Mouse (Mus musculus): ENCODE measurements around the gene Comt. TPM values are rescaled to one million over a fixed set of nuclear protein-coding genes. Genes with fewer than 3 reads are reported as not detected.

Comt gene
- total and polyA plus RNA-seq, 3 experiments = 139 to 208 (median 150) TPM

DNA sequence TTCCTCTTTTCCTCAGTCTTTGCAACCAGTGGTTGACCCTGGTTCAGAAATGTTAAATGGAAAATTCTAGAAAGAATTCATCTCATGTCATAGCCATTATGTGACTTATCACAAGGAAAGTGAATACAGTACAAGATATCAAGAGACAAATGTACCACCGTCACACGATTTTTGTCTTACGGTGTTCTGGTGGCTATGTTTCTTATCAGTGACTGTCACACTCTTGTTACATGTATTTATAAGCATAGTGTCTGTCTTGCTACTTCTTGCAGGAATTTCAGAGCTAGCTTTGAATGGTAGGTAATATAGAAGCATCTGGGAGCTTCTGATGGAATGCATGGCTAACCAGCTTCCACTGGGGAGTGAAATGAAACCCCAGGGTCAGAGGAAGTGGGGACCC lies 56.5 kb downstream of the Comt start:
- WGBS = 62% methylated on average over 3 of the region's 3 CpGs

DNA sequence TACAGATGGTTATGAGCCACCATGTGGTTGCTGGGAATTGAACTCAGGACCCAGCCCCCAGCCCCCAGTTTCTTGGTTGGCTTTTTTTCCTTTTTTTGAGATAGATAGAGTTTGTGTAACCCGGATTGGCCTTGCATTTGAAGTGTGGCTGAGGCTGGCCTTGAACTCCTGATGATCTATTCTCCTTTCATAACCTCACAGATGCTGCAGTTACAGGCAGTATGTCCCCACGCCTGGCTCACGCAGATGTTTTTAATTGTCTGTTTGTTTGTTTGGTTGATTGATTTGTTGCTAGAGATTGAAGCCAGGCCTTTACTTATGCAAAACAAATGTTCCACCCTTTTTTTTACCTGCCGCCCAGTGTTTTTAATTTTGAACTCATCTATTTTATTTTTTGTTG lies 59.8 kb downstream of the Comt start:
- DNase-seq = no peak
- no peaks in the 10 kb centered on the region for H3K79me2 ChIP-seq (replicated peaks; ENCODE audit: control insufficient read depth, insufficient read depth, low read length)
- no peaks in the 10 kb centered on the region for H3K36me3 ChIP-seq (ENCODE audit: control insufficient read depth, insufficient read depth, low read length)
- H3K27me3 ChIP-seq (ENCODE audit: control insufficient read depth, insufficient read depth, low read length) = no peaks in the 10 kb centered on the region
- H3K27ac ChIP-seq = no peak overlapping the region
- 90% methylated on average over 4 of the region's 4 CpGs for WGBS
- no peak overlapping the region for H3K4me3 ChIP-seq
- no peaks in the 10 kb centered on the region for H3K4me1 ChIP-seq (ENCODE audit: control insufficient read depth, insufficient read depth, low read length)
- TF ChIP-seq EP300 (IDR thresholded peaks at IDR 0.05; ENCODE audit: insufficient read depth, low read depth, low read length) (no peak), CTCF (IDR thresholded peaks at IDR 0.05) (no peak), POLR2A (IDR thresholded peaks at IDR 0.05; ENCODE audit: insufficient read depth, low read depth, low read length) (no peak)
- intact Hi-C loops (cut with DNase I) = no loop called here
- no peak overlapping the region for H3K9ac ChIP-seq (ENCODE audit: low read depth, low read length)

More for the DNA sequence above, 56.5 kb downstream of the Comt start:
- H3K4me1 ChIP-seq (ENCODE audit: control insufficient read depth, insufficient read depth, low read length) = no peaks in the 10 kb centered on the region
- no peak for DNase-seq
- H3K36me3 ChIP-seq (ENCODE audit: control insufficient read depth, insufficient read depth, low read length) = no peaks in the 10 kb centered on the region
- TF ChIP-seq POLR2A (IDR thresholded peaks at IDR 0.05; ENCODE audit: insufficient read depth, low read depth, low read length) = no peak
- no peak for TF ChIP-seq EP300 (IDR thresholded peaks at IDR 0.05; ENCODE audit: insufficient read depth, low read depth, low read length)
- TF ChIP-seq CTCF (IDR thresholded peaks at IDR 0.05) = no peak
- no peak overlapping the region for H3K9ac ChIP-seq (ENCODE audit: low read depth, low read length)
- no peak overlapping the region for H3K4me3 ChIP-seq
- no peaks in the 10 kb centered on the region for H3K79me2 ChIP-seq (replicated peaks; ENCODE audit: control insufficient read depth, insufficient read depth, low read length)
- no peaks in the 10 kb centered on the region for H3K27me3 ChIP-seq (ENCODE audit: control insufficient read depth, insufficient read depth, low read length)
- H3K27ac ChIP-seq = no peak overlapping the region
- intact Hi-C loops (cut with DNase I) = no loop called here

DNA sequence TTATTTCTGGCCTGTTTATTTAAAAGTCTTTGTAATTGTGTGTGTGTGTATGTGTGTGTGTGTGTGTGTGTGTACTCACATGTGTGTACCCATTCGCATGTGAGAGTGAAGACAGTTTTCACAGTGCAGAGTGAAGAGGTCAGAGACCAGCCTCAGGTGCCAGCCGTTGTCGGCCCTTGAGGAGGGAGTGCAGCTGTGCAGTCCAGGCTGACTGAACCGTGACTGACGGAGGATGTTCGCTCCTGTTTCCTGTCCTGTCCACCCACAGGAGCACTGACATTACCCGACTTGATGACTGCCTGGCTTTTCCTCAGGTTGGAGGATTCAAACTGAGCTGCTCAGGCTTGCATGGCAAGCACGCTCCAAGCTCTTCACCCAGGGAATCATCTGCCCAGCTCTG lies 63.7 kb downstream of the Comt start:
- no peaks in the 10 kb centered on the region for H3K79me2 ChIP-seq (replicated peaks; ENCODE audit: control insufficient read depth, insufficient read depth, low read length)
- TF ChIP-seq EP300 (IDR thresholded peaks at IDR 0.05; ENCODE audit: insufficient read depth, low read depth, low read length) (no peak), CTCF (IDR thresholded peaks at IDR 0.05) (no peak), POLR2A (IDR thresholded peaks at IDR 0.05; ENCODE audit: insufficient read depth, low read depth, low read length) (no peak)
- WGBS = 62% methylated on average over 8 of the region's 8 CpGs
- H3K36me3 ChIP-seq (ENCODE audit: control insufficient read depth, insufficient read depth, low read length) = no peaks in the 10 kb centered on the region
- H3K27me3 ChIP-seq (ENCODE audit: control insufficient read depth, insufficient read depth, low read length) = no peaks in the 10 kb centered on the region
- H3K4me1 ChIP-seq (ENCODE audit: control insufficient read depth, insufficient read depth, low read length) = no peaks in the 10 kb centered on the region; the same call in 1 of the 2 replicates
- DNase-seq = no peak
- no peak overlapping the region for H3K9ac ChIP-seq (ENCODE audit: low read depth, low read length)
- intact Hi-C loops (cut with DNase I) = no loop called here
- H3K4me3 ChIP-seq = no peak overlapping the region
- H3K27ac ChIP-seq = no peak overlapping the region

DNA sequence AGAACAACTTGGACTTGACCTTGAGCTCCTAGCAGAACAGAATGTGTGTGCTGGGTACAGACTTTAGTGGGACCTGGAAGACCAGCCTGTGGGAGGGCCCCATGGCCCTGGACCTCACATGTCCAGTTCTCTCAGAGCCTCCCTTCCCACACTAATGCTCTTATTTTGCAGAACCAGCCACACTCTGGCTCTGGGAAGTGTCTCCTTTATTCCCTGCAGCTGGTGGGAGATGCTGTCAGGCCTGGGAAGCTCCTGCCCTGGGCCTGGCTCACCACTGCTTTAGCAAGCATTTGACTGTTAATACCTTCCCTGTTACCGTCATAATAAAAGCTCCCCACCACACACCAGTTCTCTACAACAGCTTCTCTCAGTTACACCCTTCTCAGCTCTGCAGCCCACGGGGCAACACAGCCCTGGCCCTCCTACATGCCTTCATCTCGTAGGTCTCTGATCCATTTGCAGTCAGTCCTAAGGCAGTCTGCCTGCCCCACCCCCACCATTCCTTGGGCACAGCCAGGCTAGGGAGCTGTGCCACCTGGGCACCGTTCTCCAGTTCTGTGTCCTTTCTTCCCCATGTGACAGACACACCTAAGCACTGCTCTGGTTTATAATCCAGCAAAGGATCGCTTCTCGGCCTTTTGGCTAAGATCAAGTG lies 66.4 kb downstream of the Comt start:
- 69% methylated on average over 6 of the region's 6 CpGs for WGBS
- DNase-seq = no peak

DNA sequence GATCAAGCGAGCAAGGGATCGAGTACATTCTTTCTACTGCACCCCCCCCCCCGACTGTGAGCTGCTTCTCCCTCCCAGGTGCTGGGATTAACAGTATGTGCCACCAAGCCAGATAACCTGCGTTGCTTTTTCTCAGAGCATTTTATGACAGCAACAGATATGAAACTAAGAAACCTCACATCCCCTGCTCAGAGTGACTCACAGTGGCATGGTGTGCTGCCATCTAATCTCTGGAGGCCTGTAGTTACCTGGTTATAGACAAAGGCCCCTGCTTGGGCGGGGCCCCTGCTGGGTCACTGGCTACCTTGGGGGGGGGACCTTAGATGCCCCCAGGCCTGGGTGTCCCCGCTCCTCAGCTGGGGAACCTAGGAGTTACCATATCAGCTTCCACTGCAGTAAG lies 68.7 kb downstream of the Comt start:
- no peak for DNase-seq
- no peak overlapping the region for H3K4me3 ChIP-seq
- no peaks in the 10 kb centered on the region for H3K36me3 ChIP-seq (ENCODE audit: control insufficient read depth, insufficient read depth, low read length)
- no peak overlapping the region for H3K9ac ChIP-seq (ENCODE audit: low read depth, low read length)
- no peaks in the 10 kb centered on the region for H3K27me3 ChIP-seq (ENCODE audit: control insufficient read depth, insufficient read depth, low read length)
- no peak overlapping the region for H3K27ac ChIP-seq
- 86% methylated on average over 6 of the region's 6 CpGs for WGBS
- no peaks in the 10 kb centered on the region for H3K79me2 ChIP-seq (replicated peaks; ENCODE audit: control insufficient read depth, insufficient read depth, low read length)
- intact Hi-C loops (cut with DNase I) = no loop called here
- TF ChIP-seq CTCF (IDR thresholded peaks at IDR 0.05) = no peak
- TF ChIP-seq EP300 (IDR thresholded peaks at IDR 0.05; ENCODE audit: insufficient read depth, low read depth, low read length) = no peak
- TF ChIP-seq POLR2A (IDR thresholded peaks at IDR 0.05; ENCODE audit: insufficient read depth, low read depth, low read length) = no peak
- no peaks in the 10 kb centered on the region; the same call in 1 of the 2 replicates for H3K4me1 ChIP-seq (ENCODE audit: control insufficient read depth, insufficient read depth, low read length)

More for the DNA sequence above, 66.4 kb downstream of the Comt start:
- intact Hi-C loops (cut with DNase I) = no loop called here
- Histone ChIP-seq H3K4me1 (ENCODE audit: control insufficient read depth, insufficient read depth, low read length) (no peaks in the 10 kb centered on the region; the same call in 1 of the 2 replicates), H3K9ac (ENCODE audit: low read depth, low read length) (no peak overlapping the region), H3K79me2 (replicated peaks; ENCODE audit: control insufficient read depth, insufficient read depth, low read length) (no peaks in the 10 kb centered on the region), H3K4me3 (no peak overlapping the region), H3K27me3 (ENCODE audit: control insufficient read depth, insufficient read depth, low read length) (no peaks in the 10 kb centered on the region), H3K36me3 (ENCODE audit: control insufficient read depth, insufficient read depth, low read length) (no peaks in the 10 kb centered on the region), H3K27ac (no peak overlapping the region)
- TF ChIP-seq EP300 (IDR thresholded peaks at IDR 0.05; ENCODE audit: insufficient read depth, low read depth, low read length) = no peak
- no peak for TF ChIP-seq POLR2A (IDR thresholded peaks at IDR 0.05; ENCODE audit: insufficient read depth, low read depth, low read length)
- TF ChIP-seq CTCF (IDR thresholded peaks at IDR 0.05) = no peak

DNA sequence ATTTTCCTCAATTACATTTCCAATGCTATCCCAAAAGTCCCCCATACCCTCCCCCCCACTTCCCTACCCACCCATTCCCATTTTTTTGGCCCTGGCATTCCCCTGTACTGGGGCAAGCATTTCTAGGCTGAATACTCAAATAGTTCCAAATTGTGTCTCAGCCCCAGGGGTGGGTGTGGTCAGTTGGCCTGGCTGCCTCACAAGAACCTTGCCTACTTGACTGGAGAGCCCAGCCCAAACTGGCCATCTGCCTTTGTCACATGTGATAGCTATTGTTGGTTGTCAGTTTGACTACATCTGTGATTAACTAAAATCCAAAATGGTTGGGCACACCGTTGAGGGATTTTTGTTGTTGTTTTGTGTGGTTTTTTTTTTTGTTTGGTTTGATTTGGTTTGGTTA lies 69.7 kb downstream of the Comt start:
- H3K27ac ChIP-seq = no peak overlapping the region
- H3K9ac ChIP-seq (ENCODE audit: low read depth, low read length) = no peak overlapping the region
- whole genome bisulfite sequencing = 41% methylated on average over 1 of the region's 1 CpGs
- TF ChIP-seq CTCF (IDR thresholded peaks at IDR 0.05) (no peak), EP300 (IDR thresholded peaks at IDR 0.05; ENCODE audit: insufficient read depth, low read depth, low read length) (no peak), POLR2A (IDR thresholded peaks at IDR 0.05; ENCODE audit: insufficient read depth, low read depth, low read length) (no peak)
- H3K36me3 ChIP-seq (ENCODE audit: control insufficient read depth, insufficient read depth, low read length) = no peaks in the 10 kb centered on the region
- no peaks in the 10 kb centered on the region; the same call in 1 of the 2 replicates for H3K4me1 ChIP-seq (ENCODE audit: control insufficient read depth, insufficient read depth, low read length)
- intact Hi-C loops (cut with DNase I) = no loop called here
- H3K27me3 ChIP-seq (ENCODE audit: control insufficient read depth, insufficient read depth, low read length) = no peaks in the 10 kb centered on the region
- peak in 1 of 2 experiments; percentile 42 for DNase-seq
- H3K79me2 ChIP-seq (replicated peaks; ENCODE audit: control insufficient read depth, insufficient read depth, low read length) = no peaks in the 10 kb centered on the region
- no peak overlapping the region for H3K4me3 ChIP-seq

Small RNAs within 50 kb of the gene (microRNA-seq; reads per million reads assigned to microRNA genes)
- gene Gm26219 = 0 reads per million in 2 experiments

Other genes with a start within 250 kb of the Comt start
- gene Ccdc188, start 209.0 kb downstream of the Comt start, total RNA-seq (2021) = not detected
- not detected in 2 replicates for gene Ccdc188, start 209.0 kb downstream of the Comt start, polyA plus RNA-seq (2012; rRNA removed)
- gene Zdhhc8, start 191.7 kb downstream of the Comt start, total RNA-seq (2021) = 10 to 100 TPM; 19.6 to 22.7 TPM
- 36.0 and 51.5 TPM in 2 replicates for gene Zdhhc8, start 191.7 kb downstream of the Comt start, polyA plus RNA-seq (2012; rRNA removed)
- 10 to 100 TPM; 19.6 to 19.8 TPM for gene Trmt2a, start 178.2 kb downstream of the Comt start, total RNA-seq (2021)
- gene Trmt2a, start 178.2 kb downstream of the Comt start, polyA plus RNA-seq (2012; rRNA removed) = 26.8 and 32.4 TPM in 2 replicates
- 10 to 100 TPM; 40.1 to 41.2 TPM for gene Ranbp1, start 178.1 kb downstream of the Comt start, total RNA-seq (2021)
- 20.9 and 25.1 TPM in 2 replicates for gene Ranbp1, start 178.1 kb downstream of the Comt start, polyA plus RNA-seq (2012; rRNA removed)
- not detected for gene Gm49776, start 168.5 kb downstream of the Comt start, total RNA-seq (2021)
- gene Gm49776, start 168.5 kb downstream of the Comt start, polyA plus RNA-seq (2012; rRNA removed) = not detected in 2 replicates
- 10 to 100 TPM; 10.7 to 13.2 TPM for gene Dgcr8, start 137.6 kb downstream of the Comt start, total RNA-seq (2021)
- gene Dgcr8, start 137.6 kb downstream of the Comt start, polyA plus RNA-seq (2012; rRNA removed) = 8.7 and 14.5 TPM in 2 replicates
- 100 to 1,000 TPM; 173 to 181 TPM for gene Tango2, start 78.7 kb downstream of the Comt start, total RNA-seq (2021)
- 283 and 382 TPM in 2 replicates for gene Tango2, start 78.7 kb downstream of the Comt start, polyA plus RNA-seq (2012; rRNA removed)
- 10 to 100 TPM; 14.4 to 16.4 TPM for gene Arvcf, start 78.7 kb downstream of the Comt start, total RNA-seq (2021)
- 13.9 and 17.0 TPM in 2 replicates for gene Arvcf, start 78.7 kb downstream of the Comt start, polyA plus RNA-seq (2012; rRNA removed)
- gene Txnrd2, start 468 bp downstream of the Comt start, total RNA-seq (2021) = 10 to 100 TPM; 37.6 to 39.7 TPM
- 35.1 and 36.1 TPM in 2 replicates for gene Txnrd2, start 468 bp downstream of the Comt start, polyA plus RNA-seq (2012; rRNA removed)
- gene Gnb1l, start 71.9 kb upstream of the Comt start, total RNA-seq (2021) = 1 to 10 TPM; 5.3 to 7.4 TPM
- gene Gnb1l, start 71.9 kb upstream of the Comt start, polyA plus RNA-seq (2012; rRNA removed) = 5.5 and 8.5 TPM in 2 replicates
- gene Rtl10, start 72.0 kb upstream of the Comt start, total RNA-seq (2021) = 1 to 10 TPM; 3.4 to 3.9 TPM
- 3.1 and 3.4 TPM in 2 replicates for gene Rtl10, start 72.0 kb upstream of the Comt start, polyA plus RNA-seq (2012; rRNA removed)
- gene Tbx1, start 163.8 kb upstream of the Comt start, total RNA-seq (2021) = 1 to 10 TPM in 1 of 2 experiments, under 1 TPM in 1; 0.68 to 1.1 TPM
- 0.91 and 1.3 TPM in 2 replicates for gene Tbx1, start 163.8 kb upstream of the Comt start, polyA plus RNA-seq (2012; rRNA removed)
- 1 to 10 TPM in 1 of 2 experiments, under 1 TPM in 1; 0.86 to 3.5 TPM for gene Gp1bb, start 195.6 kb upstream of the Comt start, total RNA-seq (2021)
- 1.3 and 5.6 TPM in 2 replicates for gene Gp1bb, start 195.6 kb upstream of the Comt start, polyA plus RNA-seq (2012; rRNA removed)
- gene Gm49601, start 199.6 kb upstream of the Comt start, total RNA-seq (2021) = 1 to 10 TPM; 1.1 TPM
- 3.1 and 4.9 TPM in 2 replicates for gene Gm49601, start 199.6 kb upstream of the Comt start, polyA plus RNA-seq (2012; rRNA removed)
- gene Sept5, start 203.1 kb upstream of the Comt start, total RNA-seq (2021) = 1 to 10 TPM; 3.2 to 5.6 TPM
- gene Sept5, start 203.1 kb upstream of the Comt start, polyA plus RNA-seq (2012; rRNA removed) = 7.1 and 7.3 TPM in 2 replicates

Measured in heart, adult 2 months (tissue).